Mouse (Mus musculus) T-helper 1 cell (primary cell): ENCODE data around the gene Unc5a.

Source experiments
- in situ Hi-C: fragments of 300-600 bp; cut with MboI, MseI; formaldehyde crosslinking; loops from one replicate; pipeline ENCODE4 v1.15.1; 2025; ENCODE audit warnings: high pct_unique_total_duplicates

Unc5a gene

GRCm38 (mm10) chr13:55002090-55002489 is 52.9 kb downstream of the Unc5a start:
- in situ Hi-C loops, result no loop called here

- in situ Hi-C loops, result no loop called here
Measured at GRCm38 (mm10) chr13:55004646-55005045, 55.4 kb downstream of the Unc5a start.

- in situ Hi-C loops, result no loop called here
Measured at GRCm38 (mm10) chr13:55005691-55006414, 56.6 kb downstream of the Unc5a start.

GRCm38 (mm10) chr13:55006415-55006742 is 57.2 kb downstream of the Unc5a start:
- in situ Hi-C loops, result no loop called here

GRCm38 (mm10) chr13:55008589-55008988 is 59.4 kb downstream of the Unc5a start:
- in situ Hi-C loops, result no loop called here

- in situ Hi-C loops, result no loop called here
Measured at GRCm38 (mm10) chr13:55011103-55011502, 61.9 kb downstream of the Unc5a start.

- in situ Hi-C loops, result no loop called here
Measured at GRCm38 (mm10) chr13:55011981-55012478, 62.8 kb downstream of the Unc5a start.

- in situ Hi-C loops, result no loop called here
Measured at GRCm38 (mm10) chr13:55013702-55014344, 64.6 kb downstream of the Unc5a start.

GRCm38 (mm10) chr13:55014451-55014850 is 65.2 kb downstream of the Unc5a start:
- in situ Hi-C loops, result no loop called here

GRCm38 (mm10) chr13:55017154-55017897 is 68.1 kb downstream of the Unc5a start:
- in situ Hi-C loops, result no loop called here

GRCm38 (mm10) chr13:55017898-55018599 is 68.8 kb downstream of the Unc5a start:
- in situ Hi-C loops, result no loop called here

GRCm38 (mm10) chr13:55018700-55019099 is 69.5 kb downstream of the Unc5a start:
- in situ Hi-C loops, result no loop called here

- in situ Hi-C loops, result no loop called here
Measured at GRCm38 (mm10) chr13:55019181-55019580, 70.0 kb downstream of the Unc5a start.

GRCm38 (mm10) chr13:55020051-55020450 is 70.8 kb downstream of the Unc5a start:
- in situ Hi-C loops, result no loop called here

GRCm38 (mm10) chr13:55021194-55021779 is 72.1 kb downstream of the Unc5a start, which contains the start of gene Hk3:
Gene Hk3, minus strand, starts transcription at chr13:55021385.
- in situ Hi-C loops, result no loop called here

GRCm38 (mm10) chr13:55022256-55022655 is 73.0 kb downstream of the Unc5a start:
- in situ Hi-C loops, result no loop called here

- in situ Hi-C loops, result no loop called here
Measured at GRCm38 (mm10) chr13:55022715-55023114, 73.5 kb downstream of the Unc5a start.

GRCm38 (mm10) chr13:55024215-55024614 is 75.0 kb downstream of the Unc5a start:
- in situ Hi-C loops, result no loop called here

GRCm38 (mm10) chr13:55040016-55040415 is 90.8 kb downstream of the Unc5a start:
- in situ Hi-C loops, result no loop called here

- in situ Hi-C loops, result no loop called here
Measured at GRCm38 (mm10) chr13:55047706-55048105, 98.5 kb downstream of the Unc5a start.
